Mouse (Mus musculus) urinary bladder, adult 2 months (tissue): ENCODE data around the gene Caps2. TPM values are rescaled to one million over a fixed set of nuclear protein-coding genes. Genes with fewer than 3 reads are reported as not detected.
"Not testable (repeated sequence)": the region's sequence is repeated elsewhere in the genome, so short reads cannot be mapped to it uniquely, and the experiment has no call there.

ENCODE experiments used
- DNase-seq: peaks from one replicate; pipeline ENCODE4 v3.0.0; 2022; ENCODE audit warnings: low spot score
- polyA plus RNA-seq: library from polyadenylated mRNA; depleted of rRNA; stranded (reverse); fragments of >200 nt; gene quantifications from 2 replicates; pipeline ENCODE4 v1.2.3, GENCODE M21; 2012; rRNA removed

The Caps2 gene
- 0.40 and 0.52 TPM in 2 replicates for polyA plus RNA-seq

- DNase-seq = no peak
These were observed at the start of gene Caps2 for GRCm38 (mm10) chr10:112163168-112163766. Gene Caps2, plus strand, starts transcription at chr10:112163621.

DNA sequence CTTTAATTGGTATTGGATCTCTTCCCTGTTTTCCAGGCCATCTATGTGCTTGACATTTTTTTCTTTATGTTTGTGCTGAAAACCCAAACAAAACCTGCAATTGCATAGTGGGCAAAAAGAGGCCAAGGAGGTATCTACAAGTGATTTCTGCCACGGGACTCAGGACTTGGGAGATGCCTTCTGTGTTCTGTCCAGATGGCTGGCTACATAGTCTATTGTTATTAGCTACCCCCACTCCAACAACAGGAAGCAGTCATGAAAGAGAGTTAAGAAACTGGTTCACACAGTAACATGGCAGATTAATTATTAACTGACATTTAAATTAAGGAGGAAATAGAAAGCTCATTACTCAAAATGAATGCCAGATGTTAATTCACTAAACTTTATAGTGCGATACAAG lies 38.3 kb upstream of the Caps2 start:
- not testable (repeated sequence) for DNase-seq

GRCm38 (mm10) chr10:112127682-112128230 lies 35.7 kb upstream of the Caps2 start:
- not testable (repeated sequence) for DNase-seq

- no peak for DNase-seq
These were observed 31.2 kb upstream of the Caps2 start for GRCm38 (mm10) chr10:112132194-112132593.

DNA sequence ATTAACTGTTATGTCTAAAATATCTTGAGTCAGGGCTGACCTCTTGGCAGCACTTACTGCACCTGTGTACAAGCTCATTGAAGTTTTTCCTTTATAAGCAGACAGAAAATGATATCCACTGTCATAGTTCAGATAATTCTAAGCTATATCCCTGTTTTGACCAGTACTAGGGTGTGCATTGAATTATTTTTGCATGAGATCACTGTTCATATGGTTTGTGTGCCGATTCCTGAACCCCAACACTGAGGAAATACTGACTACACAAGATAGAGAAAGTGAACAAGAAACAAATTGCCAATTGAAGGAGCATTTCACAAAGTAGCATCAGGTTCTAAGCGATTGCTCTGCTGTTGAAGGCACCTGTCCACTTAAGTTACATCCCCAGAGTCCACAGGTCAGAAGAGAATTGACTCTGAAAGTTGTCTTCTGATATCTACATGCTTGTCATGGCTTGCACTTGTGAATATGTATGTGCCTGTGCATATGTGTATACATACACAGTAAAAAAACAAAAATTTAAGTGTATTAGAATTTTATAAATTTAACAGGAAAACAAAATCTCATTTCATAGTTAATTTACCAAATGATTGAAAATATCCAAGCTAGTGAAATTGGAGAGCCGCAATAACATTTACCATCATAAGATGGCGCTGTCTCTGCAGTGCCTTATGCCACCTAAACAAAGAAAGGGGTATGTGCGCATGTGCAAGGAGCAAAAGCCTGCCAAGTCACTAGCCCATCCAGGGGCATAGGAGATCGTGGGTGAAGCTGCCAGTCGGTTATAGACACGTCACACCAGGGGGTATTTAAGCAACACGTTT lies 25.2 kb upstream of the Caps2 start:
- DNase-seq = no peak

GRCm38 (mm10) chr10:112138871-112139430 lies 24.5 kb upstream of the Caps2 start:
- DNase-seq = no peak

- DNase-seq = no peak
These were observed 23.6 kb upstream of the Caps2 start for GRCm38 (mm10) chr10:112139834-112140233.

DNA sequence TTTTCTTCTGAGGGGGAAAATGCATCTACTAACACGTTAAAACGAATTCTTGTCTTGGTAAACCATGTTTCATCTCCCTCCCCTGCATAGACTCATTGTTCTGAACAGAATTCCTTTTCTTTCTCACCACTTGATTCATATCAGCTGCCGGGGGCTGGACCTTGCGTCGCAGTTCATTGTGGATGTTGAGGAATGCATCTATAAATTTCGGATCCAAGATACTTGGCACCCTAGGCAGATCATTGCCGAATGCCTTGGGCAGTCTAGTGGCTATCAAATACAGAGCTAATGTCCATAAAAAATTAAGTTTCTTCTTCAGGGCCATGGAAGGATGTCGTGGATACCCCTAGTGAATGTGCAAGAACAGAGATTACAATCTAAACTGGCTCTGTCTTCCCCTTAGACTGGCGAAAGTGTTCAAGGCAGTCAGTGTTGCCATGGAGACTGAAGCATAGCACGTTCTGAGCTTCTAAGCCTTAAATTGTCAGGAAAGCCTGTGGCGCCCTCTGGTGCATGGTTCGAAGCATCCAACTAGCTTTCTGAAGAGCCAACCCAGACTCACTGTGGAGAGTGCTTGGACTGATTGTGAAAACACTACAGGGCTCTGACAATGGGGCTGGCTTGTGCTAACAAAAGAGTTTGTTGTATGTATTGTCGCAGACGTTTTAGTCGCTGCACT lies 3.4 kb upstream of the Caps2 start, which contains the start of gene Glipr1l3:
Gene Glipr1l3, minus strand, starts transcription at position 446 of the 679 bp plus-strand sequence.
- DNase-seq = peak; percentile 24

- DNase-seq = not testable (repeated sequence)
These were observed 13.6 kb downstream of the Caps2 start for GRCm38 (mm10) chr10:112177027-112177426.

DNA sequence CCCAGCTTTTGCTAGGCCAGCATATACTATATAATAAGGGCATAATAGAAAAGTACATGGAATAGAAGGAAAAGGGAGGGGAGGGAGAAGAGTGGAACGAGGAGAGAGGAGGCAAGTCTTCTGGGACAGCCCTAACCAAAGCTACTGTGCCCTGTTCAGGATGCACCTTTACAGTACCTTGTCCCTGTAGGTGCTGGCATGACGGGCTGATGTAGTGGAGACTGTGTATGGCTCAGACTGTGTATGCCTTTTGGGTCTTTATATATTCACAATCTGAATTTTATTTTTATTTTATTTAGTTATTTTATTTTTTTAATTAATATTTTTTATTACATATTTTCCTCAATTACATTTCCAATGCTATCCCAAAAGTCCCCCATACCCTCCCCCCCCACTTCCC lies 30.5 kb downstream of the Caps2 start:
- not testable (repeated sequence) for DNase-seq

DNA sequence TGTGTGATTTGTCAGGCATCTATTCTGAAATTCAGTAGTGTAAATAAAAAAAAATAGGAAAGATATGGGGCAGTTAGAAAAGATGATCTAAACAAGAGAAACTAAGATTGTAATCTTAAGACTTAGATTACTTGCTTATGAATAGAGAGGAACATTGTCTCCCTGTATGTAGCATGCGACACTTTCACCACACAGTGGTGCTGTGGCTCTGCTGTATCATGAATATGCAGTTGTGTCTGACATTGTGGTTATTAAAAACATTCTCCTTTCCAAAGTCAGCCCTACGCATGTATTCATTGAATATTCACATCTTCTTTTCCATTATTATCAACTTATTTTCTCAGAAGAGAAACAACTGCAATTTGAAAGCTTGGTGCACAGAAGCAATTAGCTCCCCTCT lies 40.0 kb downstream of the Caps2 start:
- no peak for DNase-seq

- DNase-seq = no peak
These were observed 63.7 kb downstream of the Caps2 start for GRCm38 (mm10) chr10:112227073-112227472.

DNA sequence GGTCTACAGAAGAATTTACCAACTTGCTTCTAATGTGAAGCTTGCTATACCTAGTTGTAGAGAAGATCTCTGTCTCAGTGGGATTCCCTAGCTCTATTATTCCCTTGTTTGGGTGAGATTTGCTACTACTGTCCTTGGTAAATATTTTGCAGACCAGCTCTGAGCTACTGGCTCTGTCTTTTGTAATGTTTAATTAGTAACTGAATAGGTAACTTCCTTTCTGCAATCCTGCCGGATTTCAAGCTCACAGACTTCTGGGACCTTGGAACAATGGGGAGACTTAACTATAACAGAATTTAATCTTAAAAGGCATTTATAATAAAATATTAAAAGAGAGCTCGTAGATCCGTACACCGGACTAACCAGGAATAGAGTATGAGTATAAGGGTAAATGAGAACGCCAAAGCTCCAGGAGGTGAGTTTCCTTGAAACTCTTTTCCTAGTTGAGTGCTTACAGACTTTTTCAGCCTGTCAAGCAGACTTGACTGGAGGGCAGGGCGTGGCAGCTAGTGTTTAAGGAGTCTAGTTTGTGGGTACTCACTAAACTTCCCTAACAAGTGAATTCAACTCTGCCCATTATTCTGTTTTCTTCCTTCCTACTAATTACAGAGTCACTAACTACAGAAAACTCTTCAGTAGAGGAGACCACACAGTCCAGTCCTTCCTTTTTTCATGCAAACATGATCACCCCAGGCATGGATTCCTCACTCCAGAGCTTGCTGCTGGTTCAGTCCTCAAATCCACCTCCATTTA lies 65.8 kb downstream of the Caps2 start:
- not testable (repeated sequence) for DNase-seq

- not testable (repeated sequence) for DNase-seq
These were observed 69.3 kb downstream of the Caps2 start for GRCm38 (mm10) chr10:112232733-112233132.

DNA sequence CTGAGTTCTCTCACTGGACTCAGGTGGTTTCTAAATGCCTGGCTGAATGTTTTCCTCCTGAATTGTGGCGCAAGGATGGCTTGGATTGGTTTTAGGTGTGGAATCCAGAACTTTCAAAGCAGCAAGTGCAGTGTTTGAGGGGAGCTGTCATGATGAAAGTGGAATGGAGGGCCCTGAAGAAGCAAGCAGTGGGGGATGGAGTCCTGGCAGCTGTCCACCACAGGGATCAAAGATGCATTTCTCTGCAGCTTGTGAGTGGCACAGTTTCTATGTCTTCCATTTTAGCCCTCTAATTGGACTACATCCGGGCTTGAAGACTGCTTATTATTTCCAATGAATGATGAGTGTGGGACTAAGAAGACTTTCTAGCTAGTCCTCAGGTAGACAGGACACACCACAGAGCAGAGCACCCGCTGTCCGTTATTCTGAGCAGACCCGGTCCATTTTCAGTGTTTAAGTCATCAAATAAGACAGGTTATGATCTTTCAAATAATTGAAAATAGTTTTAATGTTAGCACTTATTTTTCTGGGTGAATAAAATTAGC lies 72.0 kb downstream of the Caps2 start:
- DNase-seq = not testable (repeated sequence)

GRCm38 (mm10) chr10:112248273-112248672 lies 84.9 kb downstream of the Caps2 start:
- DNase-seq = no peak

DNA sequence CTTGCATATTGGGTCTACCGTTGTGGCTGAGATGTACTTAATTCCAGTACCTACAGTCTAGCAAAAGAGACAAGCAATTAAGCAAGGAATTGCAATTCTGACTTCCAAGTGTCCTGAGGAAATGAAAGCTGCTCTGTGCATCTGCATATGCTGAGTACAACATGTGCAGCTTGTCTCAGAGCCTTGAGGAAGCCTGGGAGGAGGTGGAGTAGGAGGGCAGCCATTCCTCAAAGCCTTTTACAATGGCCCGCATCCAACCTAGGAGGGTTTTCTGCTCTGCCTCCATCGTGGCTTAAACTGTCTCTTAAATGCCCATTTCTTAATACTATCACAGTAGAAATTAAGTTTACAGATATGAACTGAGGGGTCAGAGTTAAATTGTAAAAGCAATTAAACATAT lies 100.0 kb downstream of the Caps2 start:
- no peak for DNase-seq
